Mouse (Mus musculus) CH12.LX (cell line): ENCODE results near the gene Syndig1l. TPM values are rescaled to one million over a fixed set of nuclear protein-coding genes. Genes with fewer than 3 reads are reported as not detected.

Source experiments
- DNase-seq: peaks from one replicate; pipeline ENCODE4 v3.0.0-alpha.2; 2013; ENCODE audit errors: extremely low read depth
- H3K27ac ChIP-seq: 2 replicates; pipeline ENCODE4 v1.5.1; 2012; ENCODE audit warnings: low read depth, mild to moderate bottlenecking, control low read depth, moderate library complexity; ENCODE audit not compliant: insufficient read depth
- H3K27me3 ChIP-seq: replicated peaks from 2 replicates; pipeline ENCODE3; 2012; ENCODE audit warnings: inconsistent platforms
- H3K36me3 ChIP-seq, 2 experiments: replicated peaks in 1 of 2; 2 replicates each; pipeline versions ENCODE3 to v1.6.1; 2012; ENCODE audit warnings: inconsistent platforms in 1 of 2, low read length in 1 of 2, mild to moderate bottlenecking in 1 of 2, mixed read lengths in 1 of 2, moderate library complexity in 1 of 2; ENCODE audit not compliant: control insufficient read depth in 1 of 2, insufficient read depth in 1 of 2
- H3K4me1 ChIP-seq, 2 experiments: 2 replicates each; pipeline ENCODE4 v1.6.1; 2012; ENCODE audit warnings: inconsistent platforms in 1 of 2, moderate library complexity in 1 of 2; ENCODE audit not compliant: insufficient read depth in 2 of 2, control insufficient read depth in 1 of 2
- H3K4me2 ChIP-seq: 2 replicates; pipeline ENCODE4 v1.6.1; 2012; ENCODE audit warnings: low read depth, mild to moderate bottlenecking, control low read depth; ENCODE audit not compliant: poor library complexity, insufficient read depth, severe bottlenecking
- H3K4me3 ChIP-seq, 3 experiments: fragments of 150-350 bp in 1 of 3; sonication (generic) in 1 of 3; replicated peaks in 1 of 3; 2 replicates each; pipeline versions ENCODE3 to v1.5.1; 2011 to 2012; ENCODE audit warnings: low read depth in 2 of 3, low read length in 2 of 3, mild to moderate bottlenecking in 2 of 3, moderate library complexity in 2 of 3, control low read depth in 1 of 3, improper control_type of control experiment in 1 of 3, inconsistent platforms in 1 of 3, mixed read lengths in 1 of 3; ENCODE audit not compliant: poor library complexity in 1 of 3
- H3K79me2 ChIP-seq: replicated peaks from 2 replicates; pipeline ENCODE4 v1.6.1; 2012; ENCODE audit warnings: mild to moderate bottlenecking, moderate library complexity; ENCODE audit not compliant: control insufficient read depth, poor library complexity, insufficient read depth, severe bottlenecking; ENCODE audit errors: extremely low read depth
- H3K9ac ChIP-seq: 2 replicates; pipeline ENCODE4 v1.6.1; 2012; ENCODE audit warnings: low read depth, mild to moderate bottlenecking, control low read depth, moderate library complexity; ENCODE audit not compliant: insufficient read depth
- H3K9me3 ChIP-seq: replicated peaks from 2 replicates; pipeline ENCODE3; 2012; ENCODE audit warnings: low read length, inconsistent platforms, mixed read lengths
- BHLHE40 ChIP-seq: IDR thresholded peaks from 2 replicates; pipeline ENCODE4 v1.6.1; 2011; ENCODE audit warnings: mild to moderate bottlenecking, low read depth, low read length, improper control_type of control experiment
- CHD2 ChIP-seq: IDR thresholded peaks from 2 replicates; pipeline ENCODE4 v1.6.1; 2011; ENCODE audit warnings: low read length, improper control_type of control experiment
- E2F4 ChIP-seq: IDR thresholded peaks from 2 replicates; pipeline ENCODE4 v1.6.1; 2011; ENCODE audit warnings: low read depth, low read length, improper control_type of control experiment; ENCODE audit not compliant: insufficient replicate concordance
- ELF1 ChIP-seq: IDR thresholded peaks from 2 replicates; pipeline ENCODE4 v1.6.1; 2014; ENCODE audit warnings: low read depth, mild to moderate bottlenecking, inconsistent platforms, low read length, improper control_type of control experiment
- EP300 ChIP-seq: IDR thresholded peaks from 2 replicates; pipeline ENCODE4 v1.6.1; 2011; ENCODE audit warnings: low read length, improper control_type of control experiment
- ETS1 ChIP-seq: conservative IDR thresholded peaks from 2 replicates; pipeline ENCODE4 v1.6.1; 2012; ENCODE audit warnings: low read depth, mild to moderate bottlenecking, inconsistent platforms, low read length, improper control_type of control experiment, moderate library complexity
- GABPA ChIP-seq: IDR thresholded peaks from 2 replicates; pipeline ENCODE4 v1.6.1; 2012; ENCODE audit warnings: low read depth, low read length, improper control_type of control experiment, inconsistent platforms; ENCODE audit not compliant: insufficient replicate concordance
- HCFC1 ChIP-seq: IDR thresholded peaks from 2 replicates; pipeline ENCODE4 v1.6.1; 2012; ENCODE audit warnings: low read depth, mild to moderate bottlenecking, inconsistent platforms, low read length, improper control_type of control experiment
- IRF4 ChIP-seq: IDR thresholded peaks from 2 replicates; pipeline ENCODE4 v1.6.1; 2014; ENCODE audit warnings: low read depth, mild to moderate bottlenecking, inconsistent platforms, low read length, improper control_type of control experiment
- JUN ChIP-seq: IDR thresholded peaks from 2 replicates; pipeline ENCODE4 v1.6.1; 2011; ENCODE audit warnings: low read depth, mild to moderate bottlenecking, low read length, improper control_type of control experiment, moderate library complexity; ENCODE audit not compliant: insufficient read depth
- JUND ChIP-seq: conservative IDR thresholded peaks from 2 replicates; pipeline ENCODE4 v1.6.1; 2011; ENCODE audit warnings: low read depth, low read length, improper control_type of control experiment
- KAT2A ChIP-seq: IDR thresholded peaks from 2 replicates; pipeline ENCODE4 v1.6.1; 2012; ENCODE audit warnings: low read length, improper control_type of control experiment, inconsistent platforms; ENCODE audit not compliant: insufficient replicate concordance
- MAX ChIP-seq: IDR thresholded peaks from 2 replicates; pipeline ENCODE4 v1.6.1; 2011; ENCODE audit warnings: low read length, improper control_type of control experiment
- MAZ ChIP-seq: IDR thresholded peaks from 2 replicates; pipeline ENCODE4 v1.6.1; 2012; ENCODE audit warnings: low read depth, mild to moderate bottlenecking, inconsistent platforms, low read length, improper control_type of control experiment, moderate library complexity
- MEF2A ChIP-seq: IDR thresholded peaks from 2 replicates; pipeline ENCODE4 v1.6.1; 2014; ENCODE audit warnings: low read depth, mild to moderate bottlenecking, inconsistent platforms, low read length, improper control_type of control experiment, borderline replicate concordance
- MXI1 ChIP-seq: IDR thresholded peaks from 2 replicates; pipeline ENCODE4 v1.6.1; 2011; ENCODE audit warnings: mild to moderate bottlenecking, low read depth, low read length, improper control_type of control experiment
- NELFE ChIP-seq: IDR thresholded peaks from 2 replicates; pipeline ENCODE4 v1.6.1; 2011; ENCODE audit warnings: low read depth, low read length, improper control_type of control experiment
- PAX5 ChIP-seq: IDR thresholded peaks from 2 replicates; pipeline ENCODE4 v1.6.1; 2012; ENCODE audit warnings: low read length, inconsistent platforms, mixed read lengths
- RAD21 ChIP-seq: IDR thresholded peaks from 2 replicates; pipeline ENCODE4 v1.6.1; 2011; ENCODE audit warnings: low read depth, mild to moderate bottlenecking, low read length, improper control_type of control experiment, moderate library complexity
- RCOR1 ChIP-seq: conservative IDR thresholded peaks from 2 replicates; pipeline ENCODE4 v1.6.1; 2012; ENCODE audit warnings: low read depth, mild to moderate bottlenecking, inconsistent platforms, low read length, improper control_type of control experiment
- SMC3 ChIP-seq: IDR thresholded peaks from 2 replicates; pipeline ENCODE4 v1.6.1; 2011; ENCODE audit warnings: low read depth, low read length, improper control_type of control experiment
- TCF12 ChIP-seq: IDR thresholded peaks from 2 replicates; pipeline ENCODE4 v1.6.1; 2014; ENCODE audit warnings: low read depth, mild to moderate bottlenecking, inconsistent platforms, low read length, improper control_type of control experiment
- UBTF ChIP-seq: IDR thresholded peaks from 2 replicates; pipeline ENCODE4 v1.6.1; 2012; ENCODE audit warnings: low read depth, mild to moderate bottlenecking, inconsistent platforms, low read length, improper control_type of control experiment, moderate library complexity
- USF1 ChIP-seq: IDR thresholded peaks from 2 replicates; pipeline ENCODE4 v1.6.1; 2014; ENCODE audit warnings: low read depth, mild to moderate bottlenecking, inconsistent platforms, low read length, improper control_type of control experiment
- ZC3H11A ChIP-seq: IDR thresholded peaks from 2 replicates; pipeline ENCODE4 v1.6.1; 2012; ENCODE audit warnings: low read depth, mild to moderate bottlenecking, inconsistent platforms, low read length, improper control_type of control experiment
- ZKSCAN1 ChIP-seq: IDR thresholded peaks from 2 replicates; pipeline ENCODE4 v1.6.1; 2012; ENCODE audit warnings: low read depth, inconsistent platforms, low read length, improper control_type of control experiment, borderline replicate concordance
- ZMIZ1 ChIP-seq: IDR thresholded peaks from 2 replicates; pipeline ENCODE4 v1.6.1; 2012; ENCODE audit warnings: low read depth, mild to moderate bottlenecking, inconsistent platforms, low read length, improper control_type of control experiment
- ZNF384 ChIP-seq: IDR thresholded peaks from 2 replicates; pipeline ENCODE4 v1.6.1; 2012; ENCODE audit warnings: low read depth, low read length, improper control_type of control experiment, inconsistent platforms
- dilution Hi-C: fragments of 300-500 bp; cut with MboI; formaldehyde crosslinking; loops from 2 replicates; pipeline ENCODE4 v1.14.3; 2020; ENCODE audit warnings: low sequenced_read_pairs; ENCODE audit not compliant: extremely low pct_unique_long_range_greater_than_20kb, extremely low pct_ligation_motif_present
- in situ Hi-C: fragments of 300-500 bp; cut with MboI; formaldehyde crosslinking; loops from 3 replicates; pipeline ENCODE4 v1.14.3; 2019; ENCODE audit warnings: low sequenced_read_pairs, low pct_ligation_motif_present, low pct_unique_long_range_greater_than_20kb, mixed read lengths
- polyA plus RNA-seq: library from polyadenylated mRNA; unstranded; fragments of >175 nt; gene quantifications from 2 replicates; pipeline ENCODE4 v1.2.1, GENCODE M21; 2012; ENCODE audit warnings: low read depth; ENCODE audit not compliant: insufficient read length
- total RNA-seq, 2 experiments: library from RNA; depleted of rRNA; stranded (reverse); fragments of 300-350 nt in 1 of 2; fragments of >200 nt in 1 of 2; gene quantifications; 2 replicates each; pipeline ENCODE4 v1.2.3; 2012 to 2014

The Syndig1l gene
- total and polyA plus RNA-seq, 3 experiments, result 0.16 TPM; not detected in 2

DNA sequence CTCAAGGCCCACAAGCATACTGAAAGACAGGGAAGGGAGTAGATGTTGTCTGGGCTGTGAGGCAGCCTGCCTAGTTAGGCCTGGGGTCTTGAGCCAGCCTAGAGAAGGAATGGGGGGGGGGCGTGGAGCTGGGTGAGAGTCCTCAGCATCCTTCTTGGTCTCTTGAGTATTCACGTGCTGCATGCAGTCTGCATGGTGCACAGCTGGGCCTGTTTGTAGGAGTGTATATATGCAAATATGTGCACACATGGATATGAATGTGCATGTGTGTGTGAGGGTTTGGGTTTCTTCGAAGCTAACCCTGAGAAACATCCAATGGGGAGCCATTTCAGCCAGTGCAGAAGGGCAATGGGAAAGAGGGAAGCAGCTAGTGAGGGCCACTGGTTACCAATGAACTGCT is 22.6 kb downstream of the Syndig1l start:
- DNase-seq, result no peak
- in situ Hi-C loops (no loop called here), dilution Hi-C loops (no loop called here)

DNA sequence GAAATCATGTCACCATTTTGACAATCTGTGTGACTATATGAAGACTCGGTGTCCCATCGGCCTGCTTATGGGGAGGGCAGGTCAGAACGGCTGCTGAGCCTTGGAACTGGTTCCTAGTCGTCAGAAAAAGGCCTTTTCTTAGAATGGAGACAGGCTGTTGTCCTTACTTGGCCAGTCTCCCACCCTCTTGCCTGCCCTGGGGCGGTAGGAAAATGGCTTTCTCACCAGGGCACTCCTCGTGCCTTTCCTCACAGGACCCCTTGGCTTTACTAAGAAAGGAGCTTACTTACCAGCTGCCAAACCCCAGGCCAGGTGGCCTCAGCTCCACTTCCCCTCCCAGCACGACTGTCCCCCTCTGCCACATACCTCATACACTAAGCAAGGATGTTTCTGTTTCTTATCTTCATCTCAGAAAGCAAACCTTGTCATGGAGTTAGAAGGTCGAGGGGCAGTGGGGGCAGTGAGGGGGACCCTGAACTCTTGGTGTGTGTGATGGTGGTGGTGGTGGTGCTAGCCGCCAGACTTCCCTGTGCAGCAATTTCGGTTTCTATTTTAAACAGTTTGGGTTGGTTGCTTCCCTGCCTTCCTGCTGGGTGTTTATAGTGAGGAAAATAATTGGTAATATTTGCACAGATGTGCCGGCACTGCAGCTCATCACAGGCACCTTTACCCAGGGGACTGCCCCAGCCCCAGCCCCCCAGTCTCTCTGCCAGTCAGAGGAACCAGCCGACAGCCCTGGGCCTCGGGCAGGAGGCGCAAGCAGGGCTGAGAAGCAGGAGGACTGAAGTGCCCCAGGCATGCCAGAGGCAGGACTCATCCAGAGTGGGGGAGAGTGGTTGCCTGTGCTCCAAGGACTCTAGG is 23.7 kb downstream of the Syndig1l start:
- H3K36me3 ChIP-seq, result no peaks in the 10 kb centered on the region
- peak overlapping the region; percentile 41 for H3K4me2 ChIP-seq
- DNase-seq, result peak; percentile 57
- no peaks in the 10 kb centered on the region for H3K79me2 ChIP-seq
- H3K9ac ChIP-seq, result peak overlapping the region; percentile 3; the same call in 1 of the 2 replicates
- in situ Hi-C loops, result loop anchor here (5.0 kb wide), 1 partner anchor 77 kb away; no protein-coding TSS in a partner anchor
- dilution Hi-C loops, result no loop called here
- peaks cover 13 to 36% of the 10 kb centered on the region in 2 experiments for H3K4me1 ChIP-seq
- peak overlapping the region in 1 of 3 experiments; percentile 35 for H3K4me3 ChIP-seq
- H3K9me3 ChIP-seq, result peaks cover 6% of the 10 kb centered on the region
- H3K27ac ChIP-seq, result peak overlapping the region; percentile 24; the same call in 1 of the 2 replicates
- no peaks in the 10 kb centered on the region for H3K27me3 ChIP-seq
- TF ChIP-seq ETS1, result 0 out of 2 replicates have a peak, but pooled peaks have one; percentile 16
- no peak for TF ChIP-seq E2F4
- TF ChIP-seq ZNF384, result no peak
- no peak for TF ChIP-seq KAT2A
- TF ChIP-seq ELF1, result 0 out of 2 replicates have a peak, but pooled peaks have one; percentile 8
- TF ChIP-seq GABPA, result no peak
- TF ChIP-seq ZC3H11A, result no peak
- 0 out of 2 replicates have a peak, but pooled peaks have one; percentile 43 for TF ChIP-seq NELFE
- TF ChIP-seq HCFC1, result no peak
- TF ChIP-seq TCF12, result peak; percentile 19; the same call in 1 of the 2 replicates
- no peak for TF ChIP-seq ZMIZ1
- TF ChIP-seq UBTF, result no peak
- TF ChIP-seq MAX, result peak; percentile 43; the same call in 1 of the 2 replicates
- peak; percentile 36; the same call in 1 of the 2 replicates for TF ChIP-seq EP300
- no peak for TF ChIP-seq JUN
- peak; percentile 33; the same call in 1 of the 2 replicates for TF ChIP-seq CHD2
- TF ChIP-seq MEF2A, result peak; percentile 53; the same call in 1 of the 2 replicates
- no peak for TF ChIP-seq USF1
- no peak for TF ChIP-seq IRF4
- TF ChIP-seq JUND, result no peak
- peak; percentile 49; the same call in 1 of the 2 replicates for TF ChIP-seq MAZ
- no peak for TF ChIP-seq ZKSCAN1
- TF ChIP-seq RCOR1, result peak; percentile 46; the same call in 1 of the 2 replicates
- TF ChIP-seq MXI1, result no peak
- TF ChIP-seq PAX5, result no peak
- no peak for TF ChIP-seq RAD21
- TF ChIP-seq SMC3, result no peak
- TF ChIP-seq BHLHE40, result 0 out of 2 replicates have a peak, but pooled peaks have one; percentile 9

More for the DNA sequence above, 22.6 kb downstream of the Syndig1l start:
- Histone ChIP-seq H3K9ac (no peak overlapping the region), H3K27ac (no peak overlapping the region), H3K4me3 (no peak overlapping the region), H3K4me1 (peaks cover 13 to 36% of the 10 kb centered on the region in 2 experiments), H3K36me3 (no peaks in the 10 kb centered on the region), H3K9me3 (peaks cover 4% of the 10 kb centered on the region), H3K4me2 (no peak overlapping the region), H3K79me2 (no peaks in the 10 kb centered on the region), H3K27me3 (no peaks in the 10 kb centered on the region)
- TF ChIP-seq BHLHE40 (peak; percentile 60), GABPA (no peak)
